Mouse (Mus musculus) gastrocnemius, postnatal 10 days (tissue): ENCODE measurements around the gene Kcnj13. TPM values are rescaled to one million over a fixed set of nuclear protein-coding genes. Genes with fewer than 3 reads are reported as not detected.

ENCODE experiments used
- DNase-seq: peaks from one replicate; pipeline ENCODE4 v3.0.0; 2021; ENCODE audit warnings: mixed read lengths
- long read RNA-seq, 2 experiments: library from polyadenylated mRNA; stranded (forward); transcript quantifications; one replicate each; pipeline ENCODE4 v2.0.0; 2021
- total RNA-seq, 2 experiments: library from RNA; stranded (reverse); gene quantifications; 2 replicates each; pipeline ENCODE4 v1.2.3; 2021

Kcnj13 gene
- total RNA-seq, result under 1 TPM in 1 of 2 experiments, not detected in 1; 0.19 TPM
- long read RNA-seq, experiment 1, result 0 reads
- long read RNA-seq, experiment 2, result 0 reads

GRCm38 (mm10) chr1:87394594-87394993 lies at the start of gene Kcnj13:
Gene Kcnj13 (minus strand): TSS chr1:87394729.
- DNase-seq, result no peak

- DNase-seq, result no peak
Measured at GRCm38 (mm10) chr1:87436583-87436982, 42.1 kb upstream of the Kcnj13 start.

GRCm38 (mm10) chr1:87435125-87435524 lies 40.6 kb upstream of the Kcnj13 start:
- DNase-seq, result no peak

GRCm38 (mm10) chr1:87418733-87419132 lies 24.2 kb upstream of the Kcnj13 start:
- no peak for DNase-seq

- DNase-seq, result no peak
Measured at GRCm38 (mm10) chr1:87409380-87409779, 14.9 kb upstream of the Kcnj13 start.

- no peak for DNase-seq
Measured at GRCm38 (mm10) chr1:87406012-87406411, 11.5 kb upstream of the Kcnj13 start.

GRCm38 (mm10) chr1:87404710-87405109 lies 10.2 kb upstream of the Kcnj13 start:
- no peak for DNase-seq

- no peak for DNase-seq
Measured at GRCm38 (mm10) chr1:87396923-87397586, 2.5 kb upstream of the Kcnj13 start.

- DNase-seq, result no peak
Measured at GRCm38 (mm10) chr1:87393444-87394195, 909 bp downstream of the Kcnj13 start.

GRCm38 (mm10) chr1:87386436-87387092 lies 8.0 kb downstream of the Kcnj13 start:
- DNase-seq, result no peak

- DNase-seq, result no peak
Measured at GRCm38 (mm10) chr1:87381152-87381551, 13.4 kb downstream of the Kcnj13 start.

- DNase-seq, result no peak
Measured at GRCm38 (mm10) chr1:87379919-87380318, 14.6 kb downstream of the Kcnj13 start.

GRCm38 (mm10) chr1:87378024-87378560 lies 16.4 kb downstream of the Kcnj13 start:
- no peak for DNase-seq

- DNase-seq, result no peak
Measured at GRCm38 (mm10) chr1:87360276-87360675, 34.3 kb downstream of the Kcnj13 start.

GRCm38 (mm10) chr1:87350576-87350975 lies 44.0 kb downstream of the Kcnj13 start:
- no peak for DNase-seq

Other genes starting within 250 kb of the Kcnj13 start
- under 1 TPM in 1 of 2 experiments, not detected in 1; 0.09 TPM for gene Ecel1, start 238.2 kb downstream of the Kcnj13 start, total RNA-seq
- gene Prss56, start 211.4 kb downstream of the Kcnj13 start, total RNA-seq, result not detected
- 1 to 10 TPM; 8.0 to 8.2 TPM for gene Chrnd, start 204.1 kb downstream of the Kcnj13 start, total RNA-seq
- 1 to 10 TPM; 3.0 to 3.5 TPM for gene Chrng, start 190.1 kb downstream of the Kcnj13 start, total RNA-seq
- 10 to 100 TPM; 66.3 to 70.8 TPM for gene Eif4e2, start 180.8 kb downstream of the Kcnj13 start, total RNA-seq
- gene Efhd1, start 130.4 kb downstream of the Kcnj13 start, total RNA-seq, result 10 to 100 TPM; 14.8 to 16.2 TPM
- 10 to 100 TPM; 41.6 to 47.5 TPM for gene Gigyf2, start 67.7 kb downstream of the Kcnj13 start, total RNA-seq
- gene Snorc, start 75.5 kb upstream of the Kcnj13 start, total RNA-seq, result not detected
- gene Neu2, start 115.2 kb upstream of the Kcnj13 start, total RNA-seq, result 10 to 100 TPM; 14.1 to 15.6 TPM
- gene Ngef, start 179.1 kb upstream of the Kcnj13 start, total RNA-seq, result 1 to 10 TPM in 1 of 2 experiments, under 1 TPM in 1; 0.82 to 1.3 TPM
- gene Inpp5d, start 225.6 kb upstream of the Kcnj13 start, total RNA-seq, result 10 to 100 TPM in 1 of 2 experiments, 1 to 10 TPM in 1; 7.1 to 14.8 TPM